Mouse (Mus musculus) spleen, adult 2 months (tissue): ENCODE data around the gene Ppp1r12c.

Experiments
- CTCF ChIP-seq: fragments of 200-500 bp; IDR thresholded peaks from 2 replicates; pipeline ENCODE4 v1.5.1; 2011; ENCODE audit warnings: mild to moderate bottlenecking, inconsistent platforms; ENCODE audit not compliant: insufficient read depth, insufficient read length, insufficient replicate concordance; ENCODE audit errors: extremely low read depth
- POLR2A ChIP-seq: fragments of 200-500 bp; IDR thresholded peaks from 2 replicates; pipeline ENCODE4 v1.6.1; 2011; ENCODE audit warnings: low read depth, low read length, inconsistent platforms

DNA sequence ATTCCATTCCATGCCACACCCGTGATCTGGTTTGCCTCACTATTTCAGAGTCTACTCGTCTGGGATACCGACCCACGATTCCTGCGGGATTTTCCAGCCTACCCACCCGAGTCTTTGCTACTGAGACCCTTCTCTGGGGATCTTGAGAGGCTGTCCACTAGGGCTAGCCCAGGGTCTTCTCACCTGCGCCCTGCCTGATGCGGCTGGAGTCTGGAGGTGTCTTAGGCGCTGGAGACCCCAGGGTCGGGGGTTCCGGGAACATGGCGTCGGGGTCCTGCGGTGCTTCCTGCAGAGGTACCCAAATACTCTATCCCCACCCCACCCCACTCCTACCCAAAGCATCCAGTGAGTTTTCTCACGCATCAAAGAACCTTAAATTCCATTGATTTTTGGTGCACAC, 44.6 kb upstream of the Ppp1r12c start:
- TF ChIP-seq CTCF (no peak), POLR2A (no peak)
